Mouse (Mus musculus): Measurements from ENCODE around the gene Tab3. TPM values are rescaled to one million over a fixed set of nuclear protein-coding genes. Genes with fewer than 3 reads are reported as not detected.

The Tab3 gene
- total RNA-seq, 2 experiments from 2014 or later: 17.1 to 17.3 TPM

GRCm38 (mm10) chrX:85676808-85677207 lies 103.0 kb downstream of the Tab3 start:
- TF ChIP-seq CTCF (IDR thresholded peaks at IDR 0.05): peak; percentile 74
- peak; percentile 15 to 46 for DNase-seq (ENCODE audit: extremely low spot score in 1 of 2, low spot score in 2 of 2)
- intact Hi-C loops (cut with DNase I): loop anchor here (1.0 to 2.0 kb wide), 2 partner anchors 202 to 244 kb away; no protein-coding TSS in a partner anchor
- Histone ChIP-seq H3K27ac (no peak overlapping the region), H3K4me3 (peak overlapping the region; percentile 21; the same call in 1 of the 2 replicates)

- TF ChIP-seq CTCF (IDR thresholded peaks at IDR 0.05): no peak
- H3K4me3 ChIP-seq: no peak overlapping the region
- no peak for DNase-seq (ENCODE audit: extremely low spot score in 1 of 2, low spot score in 2 of 2)
- intact Hi-C loops (cut with DNase I): no loop called here
- no peak overlapping the region for H3K27ac ChIP-seq
These were observed 108.3 kb downstream of the Tab3 start for GRCm38 (mm10) chrX:85682125-85682524.

- H3K27ac ChIP-seq: no peak overlapping the region
- TF ChIP-seq CTCF (IDR thresholded peaks at IDR 0.05): no peak
- no peak for DNase-seq (ENCODE audit: extremely low spot score in 1 of 2, low spot score in 2 of 2)
- intact Hi-C loops (cut with DNase I): no loop called here
- H3K4me3 ChIP-seq: no peak overlapping the region
These were observed 109.9 kb downstream of the Tab3 start for GRCm38 (mm10) chrX:85683723-85684122.

Small RNAs within 50 kb of the gene (microRNA-seq; reads per million reads assigned to microRNA genes)
- gene Gm44378: 0 reads per million in 2 experiments

Other genes with a start within 250 kb of the Tab3 start
- 10 to 100 TPM; 20.3 to 23.3 TPM for gene Gk, start 202.8 kb downstream of the Tab3 start, total RNA-seq (2021)

Data from left cerebral cortex, adult 2 months (tissue).